Mouse (Mus musculus) E14TG2a.4 (cell line): Measurements from ENCODE around the gene Bank1.

Experiments used
- H3K27me3 ChIP-seq: 2 replicates; pipeline ENCODE4 v1.6.1; 2014; ENCODE audit warnings: low read length, control low read depth; ENCODE audit not compliant: insufficient read depth
- H3K36me3 ChIP-seq: 2 replicates; pipeline ENCODE4 v1.6.1; 2014; ENCODE audit warnings: low read length, control low read depth; ENCODE audit not compliant: insufficient read depth
- H3K4me1 ChIP-seq: replicated peaks from 2 replicates; pipeline ENCODE4 v1.6.1; 2014; ENCODE audit warnings: low read depth, low read length, control low read depth
- H3K4me3 ChIP-seq: replicated peaks from 2 replicates; pipeline ENCODE4 v1.5.1; 2014; ENCODE audit warnings: mild to moderate bottlenecking, low read length
- H3K9me3 ChIP-seq: 2 replicates; pipeline ENCODE4 v1.6.1; 2014; ENCODE audit warnings: low read length, control low read depth
- CTCF ChIP-seq: conservative IDR thresholded peaks from 2 replicates; pipeline ENCODE4 v1.5.1; 2014; ENCODE audit warnings: low read length
- NANOG ChIP-seq: IDR thresholded peaks from 2 replicates; pipeline ENCODE4 v1.6.1; 2014; ENCODE audit warnings: borderline replicate concordance, low read length, mixed read lengths
- POU5F1 ChIP-seq: IDR thresholded peaks from 2 replicates; pipeline ENCODE4 v1.6.1; 2014; ENCODE audit warnings: low read length, borderline replicate concordance

Gene Bank1

DNA sequence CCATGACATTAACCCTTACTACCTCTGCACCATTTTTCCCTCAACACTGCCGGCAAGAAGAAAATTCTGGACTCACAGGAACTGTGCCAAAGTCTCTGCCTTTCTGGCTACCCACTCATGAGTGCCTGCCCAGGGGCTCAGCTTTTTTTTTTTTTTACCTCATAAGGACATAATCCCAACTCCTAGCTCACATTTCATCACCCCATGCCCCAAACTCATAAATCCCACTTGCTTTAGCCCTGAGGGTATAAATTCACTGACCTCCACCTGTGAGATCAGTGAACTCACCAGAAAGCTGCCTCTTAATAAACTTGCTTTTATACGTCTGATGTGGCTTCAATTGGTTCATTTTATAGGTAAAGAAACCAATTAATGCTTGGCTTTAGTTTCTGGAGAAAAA lies 28.5 kb downstream of the Bank1 start:
- H3K4me3 ChIP-seq: no peak overlapping the region
- no peak for TF ChIP-seq NANOG
- no peak for TF ChIP-seq POU5F1
- no peak for TF ChIP-seq CTCF
- no peaks in the 10 kb centered on the region for H3K36me3 ChIP-seq
- no peaks in the 10 kb centered on the region for H3K27me3 ChIP-seq
- no peaks in the 10 kb centered on the region for H3K9me3 ChIP-seq
- H3K4me1 ChIP-seq: no peaks in the 10 kb centered on the region

GRCm38 (mm10) chr3:136295250-136295649 lies 30.6 kb downstream of the Bank1 start:
- Histone ChIP-seq H3K36me3 (no peaks in the 10 kb centered on the region), H3K4me3 (no peak overlapping the region), H3K9me3 (no peaks in the 10 kb centered on the region)

GRCm38 (mm10) chr3:136287883-136288282 lies 38.0 kb downstream of the Bank1 start:
- no peaks in the 10 kb centered on the region for H3K27me3 ChIP-seq
- no peak for TF ChIP-seq CTCF
- TF ChIP-seq POU5F1: no peak
- TF ChIP-seq NANOG: no peak
- no peaks in the 10 kb centered on the region for H3K4me1 ChIP-seq
- no peak overlapping the region for H3K4me3 ChIP-seq
- no peaks in the 10 kb centered on the region for H3K9me3 ChIP-seq
- H3K36me3 ChIP-seq: no peaks in the 10 kb centered on the region

More at GRCm38 (mm10) chr3:136295250-136295649, 30.6 kb downstream of the Bank1 start:
- Histone ChIP-seq H3K4me1 (no peaks in the 10 kb centered on the region), H3K27me3 (no peaks in the 10 kb centered on the region)
- TF ChIP-seq NANOG (no peak), POU5F1 (no peak), CTCF (no peak)

DNA sequence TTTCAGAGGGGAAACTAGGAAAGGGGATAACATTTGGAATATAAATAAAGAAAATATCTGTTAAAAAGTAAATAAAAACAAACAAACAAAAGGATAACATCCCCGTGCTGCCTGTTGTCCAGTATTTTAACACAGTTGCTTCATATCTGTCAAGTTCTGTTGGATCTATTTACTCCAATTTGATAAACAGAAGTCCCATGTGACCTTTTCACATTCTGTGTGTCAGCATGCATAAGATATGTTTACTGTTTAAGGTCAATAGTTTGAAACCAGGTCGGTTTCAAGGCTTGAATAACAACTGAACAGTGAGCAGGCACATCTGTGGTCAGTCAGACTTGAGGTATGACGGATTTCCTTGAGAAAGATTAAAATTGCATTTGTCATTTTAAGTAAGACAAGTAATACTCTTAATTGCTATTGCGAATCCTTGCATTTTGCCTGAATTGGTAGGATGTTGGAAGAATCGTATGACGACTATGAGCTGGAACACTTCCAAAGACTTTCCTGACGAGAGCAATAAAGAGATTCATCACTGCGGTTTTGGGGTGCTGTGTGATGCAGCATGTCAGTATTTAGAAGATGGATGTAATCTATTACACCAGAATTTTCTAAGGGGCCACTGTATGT lies 60.8 kb downstream of the Bank1 start:
- TF ChIP-seq POU5F1 (no peak), CTCF (no peak), NANOG (no peak)
- no peaks in the 10 kb centered on the region for H3K9me3 ChIP-seq

GRCm38 (mm10) chr3:136257761-136258160 lies 68.1 kb downstream of the Bank1 start:
- H3K36me3 ChIP-seq: no peaks in the 10 kb centered on the region

More for the DNA sequence above, 60.8 kb downstream of the Bank1 start:
- no peaks in the 10 kb centered on the region for H3K4me1 ChIP-seq
- H3K36me3 ChIP-seq: no peaks in the 10 kb centered on the region
- no peaks in the 10 kb centered on the region for H3K27me3 ChIP-seq
- no peak overlapping the region for H3K4me3 ChIP-seq

DNA sequence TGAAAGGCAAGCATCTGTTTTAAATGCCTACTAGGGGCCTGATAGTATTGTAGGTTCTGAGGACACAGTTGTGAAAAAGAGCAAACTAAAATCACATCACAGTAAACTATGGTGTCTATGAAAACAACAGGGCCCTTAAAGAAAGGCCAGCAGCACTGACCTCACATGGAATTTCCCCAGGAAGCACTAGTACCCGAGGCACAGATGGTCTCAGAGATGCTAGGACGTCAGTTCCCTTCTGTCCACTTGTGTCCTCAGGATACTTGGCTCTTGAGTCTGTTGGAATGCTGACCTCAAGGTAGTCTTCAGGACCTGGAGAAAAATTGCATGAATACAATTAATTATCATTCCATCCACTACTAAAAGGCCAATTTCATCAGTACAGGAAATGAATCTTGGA lies 71.2 kb downstream of the Bank1 start:
- H3K4me3 ChIP-seq: no peak overlapping the region
- no peaks in the 10 kb centered on the region for H3K4me1 ChIP-seq
- no peaks in the 10 kb centered on the region for H3K36me3 ChIP-seq
- H3K9me3 ChIP-seq: no peaks in the 10 kb centered on the region
- TF ChIP-seq POU5F1: no peak
- TF ChIP-seq CTCF: no peak
- TF ChIP-seq NANOG: no peak
- H3K27me3 ChIP-seq: no peaks in the 10 kb centered on the region

More at GRCm38 (mm10) chr3:136257761-136258160, 68.1 kb downstream of the Bank1 start:
- H3K4me3 ChIP-seq: no peak overlapping the region
- no peaks in the 10 kb centered on the region for H3K27me3 ChIP-seq
- no peaks in the 10 kb centered on the region for H3K9me3 ChIP-seq
- H3K4me1 ChIP-seq: no peaks in the 10 kb centered on the region
- TF ChIP-seq POU5F1 (no peak), CTCF (no peak), NANOG (no peak)

- no peaks in the 10 kb centered on the region for H3K27me3 ChIP-seq
- no peaks in the 10 kb centered on the region for H3K9me3 ChIP-seq
- no peak for TF ChIP-seq CTCF
- TF ChIP-seq POU5F1: no peak
- TF ChIP-seq NANOG: no peak
- no peaks in the 10 kb centered on the region for H3K36me3 ChIP-seq
- no peak overlapping the region for H3K4me3 ChIP-seq
- H3K4me1 ChIP-seq: no peaks in the 10 kb centered on the region
Observed at GRCm38 (mm10) chr3:136252820-136253219, 73.0 kb downstream of the Bank1 start.

DNA sequence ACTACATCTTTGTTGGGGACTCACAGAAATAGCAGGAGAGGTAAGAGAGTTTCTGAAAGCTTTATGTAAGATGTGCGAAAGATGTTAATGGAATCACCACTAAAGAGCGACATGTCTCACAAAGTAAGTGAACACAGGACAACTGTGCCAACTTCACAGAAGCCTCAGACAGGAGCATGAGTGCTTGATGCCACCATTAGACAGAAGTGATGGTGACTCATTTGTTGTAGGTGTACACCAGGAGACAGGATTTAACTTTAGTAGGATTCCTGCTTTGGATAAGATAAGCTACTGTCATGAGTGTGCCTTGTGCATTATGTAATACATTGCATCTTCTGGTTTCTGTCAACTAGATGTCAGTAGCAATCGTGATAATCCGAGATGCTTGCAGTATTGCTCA lies 74.3 kb downstream of the Bank1 start:
- no peaks in the 10 kb centered on the region for H3K36me3 ChIP-seq
- no peaks in the 10 kb centered on the region for H3K27me3 ChIP-seq
- no peaks in the 10 kb centered on the region for H3K9me3 ChIP-seq
- H3K4me3 ChIP-seq: no peak overlapping the region
- no peaks in the 10 kb centered on the region for H3K4me1 ChIP-seq
- no peak for TF ChIP-seq POU5F1
- no peak for TF ChIP-seq NANOG
- TF ChIP-seq CTCF: no peak

DNA sequence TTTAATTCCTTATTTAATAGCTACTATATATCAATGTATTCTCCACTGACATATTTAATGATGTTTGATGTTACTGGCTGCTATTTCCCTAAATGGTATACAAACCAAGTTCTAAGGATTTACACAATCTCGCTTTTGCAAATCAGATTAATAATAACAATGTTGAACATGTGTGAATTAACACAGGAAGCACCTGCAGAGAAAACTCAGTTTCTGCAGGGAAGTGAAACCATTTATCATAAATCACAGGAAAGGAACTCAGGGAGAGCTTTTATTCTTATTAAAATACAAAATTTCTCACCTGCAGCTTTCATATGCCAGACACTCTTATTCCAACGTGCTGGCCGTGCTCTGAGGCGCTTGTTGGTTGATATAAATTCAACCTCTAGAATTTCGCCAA lies 78.5 kb downstream of the Bank1 start:
- TF ChIP-seq NANOG: no peak
- TF ChIP-seq POU5F1: no peak
- Histone ChIP-seq H3K9me3 (no peaks in the 10 kb centered on the region), H3K4me1 (no peaks in the 10 kb centered on the region), H3K27me3 (no peaks in the 10 kb centered on the region), H3K36me3 (no peaks in the 10 kb centered on the region), H3K4me3 (no peak overlapping the region)
